Mouse (Mus musculus) heart, adult 11 months (tissue): ENCODE measurements around the gene Ptpn18.

Experiments
- DNase-seq: peaks from one replicate; pipeline ENCODE4 v3.0.0; 2022

Ptpn18 gene

GRCm38 (mm10) chr1:34518259-34518658 lies 58.7 kb downstream of the Ptpn18 start:
- peak; percentile 15 for DNase-seq

- peak; percentile 81 for DNase-seq
These were observed 62.8 kb downstream of the Ptpn18 start for GRCm38 (mm10) chr1:34522205-34522849.

- DNase-seq, result peak; percentile 56
These were observed 63.3 kb downstream of the Ptpn18 start for GRCm38 (mm10) chr1:34522850-34523244.

GRCm38 (mm10) chr1:34523647-34524046 lies 64.1 kb downstream of the Ptpn18 start:
- no peak for DNase-seq
